Mouse (Mus musculus): ENCODE data around the gene Syngr2. TPM values are rescaled to one million over a fixed set of nuclear protein-coding genes. Genes with fewer than 3 reads are reported as not detected.

Gene Syngr2
- polyA plus RNA-seq, 1 experiment from 2014 or later = 145 TPM

DNA sequence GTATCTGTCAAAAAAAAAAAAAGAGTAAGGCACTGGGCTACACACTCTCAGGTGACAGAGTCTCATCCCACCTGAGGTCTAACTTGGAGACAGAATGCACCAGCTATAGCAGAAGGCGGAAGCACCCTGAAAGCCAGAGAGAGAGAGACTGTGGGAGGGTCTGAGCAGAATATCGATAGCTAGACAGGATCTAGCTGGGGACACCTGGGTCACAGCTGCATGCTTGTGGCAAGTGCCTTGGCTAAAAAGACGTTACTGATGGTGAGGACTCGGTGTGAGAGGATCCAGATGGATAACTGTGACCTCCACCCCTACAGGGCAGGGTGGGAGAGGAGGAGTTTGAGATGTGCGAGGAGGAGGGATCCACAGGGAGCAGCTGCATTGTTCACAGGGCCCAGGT is 12.5 kb upstream of the Syngr2 start:
- H3K4me1 ChIP-seq (replicated peaks; ENCODE audit: control insufficient read depth, insufficient read depth, low read length) = peaks cover 26% of the 10 kb centered on the region
- no peaks in the 10 kb centered on the region for H3K36me3 ChIP-seq (ENCODE audit: control insufficient read depth, insufficient read depth, low read length)
- 39% methylated on average over 5 of the region's 5 CpGs for WGBS
- no peaks in the 10 kb centered on the region for H3K9me3 ChIP-seq (ENCODE audit: control insufficient read depth, low read length)
- no peak overlapping the region for H3K27ac ChIP-seq (ENCODE audit: low read depth)
- H3K4me2 ChIP-seq (ENCODE audit: low read length) = no peak overlapping the region
- H3K9ac ChIP-seq (ENCODE audit: low read length) = no peak overlapping the region
- ATAC-seq (replicated peaks; ENCODE audit: low FRiP score, low TSS enrichment, low read depth) = no peak
- DNase-seq (ENCODE audit: low spot score) = no peak
- no peaks in the 10 kb centered on the region for H3K27me3 ChIP-seq (replicated peaks; ENCODE audit: control insufficient read depth, insufficient read depth, low read length)
- no peak overlapping the region for H3K4me3 ChIP-seq (ENCODE audit: low read depth, low read length)

DNA sequence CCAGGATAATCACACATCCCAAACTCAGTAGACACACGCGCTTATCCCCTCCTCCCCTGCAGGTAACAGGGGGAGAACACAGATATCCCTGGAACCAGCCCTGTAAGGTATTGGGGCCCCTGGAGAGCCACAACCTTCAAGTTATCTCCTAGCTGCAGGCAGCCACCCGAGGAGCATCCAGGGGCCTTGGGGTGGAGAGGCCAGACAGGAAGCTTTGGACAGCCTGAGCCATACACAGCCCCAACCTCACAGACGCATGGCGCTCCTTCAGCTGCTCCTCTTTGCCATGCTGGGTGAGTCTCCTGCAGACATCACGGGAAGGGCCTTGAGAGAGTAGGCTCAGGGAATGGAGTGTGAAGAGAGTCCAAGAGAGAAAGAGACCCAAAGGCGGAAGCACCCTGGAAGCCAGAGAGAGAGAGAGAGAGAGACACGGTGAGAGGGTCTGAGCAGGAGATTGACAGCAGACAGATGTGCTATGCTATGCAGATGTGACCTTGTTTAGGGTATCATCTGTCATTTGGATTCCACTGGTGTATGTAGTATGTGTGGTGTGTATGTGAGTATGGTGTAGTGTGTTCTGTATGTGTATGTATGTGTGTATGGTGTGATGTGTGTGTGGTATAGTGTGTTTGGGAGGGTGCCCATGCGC is 11.8 kb upstream of the Syngr2 start, which contains the start of gene 6030468B19Rik:
Gene 6030468B19Rik (plus strand): TSS at position 150 of the 649 bp plus-strand sequence.
- no peak within 1 kb of the TSS for H3K4me3 ChIP-seq (ENCODE audit: low read depth, low read length)
- no peaks in the 10 kb centered on the region for H3K36me3 ChIP-seq (ENCODE audit: control insufficient read depth, insufficient read depth, low read length)
- DNase-seq (ENCODE audit: low spot score) (no peak), ATAC-seq (replicated peaks; ENCODE audit: low FRiP score, low TSS enrichment, low read depth) (no peak)
- H3K4me2 ChIP-seq (ENCODE audit: low read length) = no peak within 1 kb of the TSS
- no peak within 1 kb of the TSS for H3K27ac ChIP-seq (ENCODE audit: low read depth)
- WGBS = 52% methylated on average over 9 of the region's 9 CpGs
- H3K27me3 ChIP-seq (replicated peaks; ENCODE audit: control insufficient read depth, insufficient read depth, low read length) = no peaks in the 10 kb centered on the region
- H3K9me3 ChIP-seq (ENCODE audit: control insufficient read depth, low read length) = no peaks in the 10 kb centered on the region
- no peak within 1 kb of the TSS for H3K9ac ChIP-seq (ENCODE audit: low read length)
- H3K4me1 ChIP-seq (replicated peaks; ENCODE audit: control insufficient read depth, insufficient read depth, low read length) = peaks cover 20% of the 10 kb centered on the region

GRCm38 (mm10) chr11:117798160-117798541 is 11.3 kb upstream of the Syngr2 start:
- Histone ChIP-seq H3K27ac (ENCODE audit: low read depth) (no peak overlapping the region), H3K9me3 (ENCODE audit: control insufficient read depth, low read length) (no peaks in the 10 kb centered on the region), H3K27me3 (replicated peaks; ENCODE audit: control insufficient read depth, insufficient read depth, low read length) (no peaks in the 10 kb centered on the region), H3K4me3 (ENCODE audit: low read depth, low read length) (no peak overlapping the region), H3K4me1 (replicated peaks; ENCODE audit: control insufficient read depth, insufficient read depth, low read length) (peaks cover 19% of the 10 kb centered on the region), H3K4me2 (ENCODE audit: low read length) (no peak overlapping the region), H3K36me3 (ENCODE audit: control insufficient read depth, insufficient read depth, low read length) (no peaks in the 10 kb centered on the region), H3K9ac (ENCODE audit: low read length) (no peak overlapping the region)
- no peak for DNase-seq (ENCODE audit: low spot score)
- peak; percentile 53; the same call in 1 of the 2 replicates for ATAC-seq (replicated peaks; ENCODE audit: low FRiP score, low TSS enrichment, low read depth)
- WGBS = 26% methylated on average over 2 of the region's 2 CpGs

DNA sequence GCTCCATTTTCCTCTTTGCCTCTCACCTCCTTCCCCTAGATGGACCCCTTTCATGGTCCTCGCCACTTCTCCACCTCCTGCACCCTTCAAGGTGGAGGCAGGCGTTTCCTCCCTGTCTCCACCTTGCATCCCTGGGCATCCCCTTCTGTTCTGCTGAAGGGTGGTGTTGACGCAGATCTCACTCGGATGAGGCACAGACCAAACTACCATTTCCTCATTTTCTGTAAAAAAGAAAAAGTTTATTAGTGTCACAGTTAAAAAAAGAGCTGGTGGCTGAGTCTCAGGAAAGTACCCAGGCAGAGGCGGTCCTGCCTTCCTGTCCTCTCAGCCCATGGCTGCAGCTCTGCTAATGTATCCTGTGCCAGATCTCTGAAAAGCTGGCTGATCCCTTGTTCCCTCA is 10.3 kb upstream of the Syngr2 start:
- H3K4me1 ChIP-seq (replicated peaks; ENCODE audit: control insufficient read depth, insufficient read depth, low read length) = peaks cover 19% of the 10 kb centered on the region
- WGBS = 64% methylated on average over 5 of the region's 5 CpGs
- no peaks in the 10 kb centered on the region for H3K27me3 ChIP-seq (replicated peaks; ENCODE audit: control insufficient read depth, insufficient read depth, low read length)
- no peak overlapping the region for H3K4me3 ChIP-seq (ENCODE audit: low read depth, low read length)
- no peak overlapping the region for H3K27ac ChIP-seq (ENCODE audit: low read depth)
- DNase-seq (ENCODE audit: low spot score) (no peak), ATAC-seq (replicated peaks; ENCODE audit: low FRiP score, low TSS enrichment, low read depth) (no peak)
- no peak overlapping the region for H3K4me2 ChIP-seq (ENCODE audit: low read length)
- H3K9ac ChIP-seq (ENCODE audit: low read length) = no peak overlapping the region
- H3K9me3 ChIP-seq (ENCODE audit: control insufficient read depth, low read length) = no peaks in the 10 kb centered on the region
- no peaks in the 10 kb centered on the region for H3K36me3 ChIP-seq (ENCODE audit: control insufficient read depth, insufficient read depth, low read length)

- WGBS = 90% methylated on average over 7 of the region's 7 CpGs
- no peaks in the 10 kb centered on the region for H3K9me3 ChIP-seq (ENCODE audit: control insufficient read depth, low read length)
- no peak overlapping the region for H3K4me2 ChIP-seq (ENCODE audit: low read length)
Measured at GRCm38 (mm10) chr11:117800038-117800437, 9.4 kb upstream of the Syngr2 start.

DNA sequence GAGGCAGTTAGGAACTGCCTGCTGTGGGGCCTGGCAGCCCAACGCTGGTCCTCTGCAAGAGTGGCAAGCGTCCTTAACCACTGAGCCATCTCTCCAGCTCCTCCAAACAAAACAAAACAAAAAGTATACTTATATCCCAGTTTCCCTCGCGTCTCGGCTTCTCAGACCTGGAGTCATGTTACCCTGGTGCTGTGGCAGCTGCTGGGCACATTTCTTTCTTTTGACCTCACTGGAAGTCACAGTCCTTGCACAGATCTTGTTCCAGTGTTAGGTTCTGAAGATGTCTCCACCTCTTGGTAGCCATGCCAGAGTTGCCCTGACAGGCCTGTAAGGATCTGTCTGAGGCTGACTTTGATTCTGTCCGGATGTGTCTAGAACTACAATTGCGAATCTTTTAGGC is 7.8 kb upstream of the Syngr2 start:
- H3K4me3 ChIP-seq (ENCODE audit: low read depth, low read length) = no peak overlapping the region
- no peak overlapping the region for H3K4me2 ChIP-seq (ENCODE audit: low read length)
- DNase-seq (ENCODE audit: low spot score) (no peak), ATAC-seq (replicated peaks; ENCODE audit: low FRiP score, low TSS enrichment, low read depth) (no peak)
- H3K27ac ChIP-seq (ENCODE audit: low read depth) = no peak overlapping the region
- H3K9ac ChIP-seq (ENCODE audit: low read length) = no peak overlapping the region
- WGBS = 66% methylated on average over 7 of the region's 7 CpGs
- H3K9me3 ChIP-seq (ENCODE audit: control insufficient read depth, low read length) = no peaks in the 10 kb centered on the region
- H3K36me3 ChIP-seq (ENCODE audit: control insufficient read depth, insufficient read depth, low read length) = no peaks in the 10 kb centered on the region
- H3K4me1 ChIP-seq (replicated peaks; ENCODE audit: control insufficient read depth, insufficient read depth, low read length) = peaks cover 19% of the 10 kb centered on the region
- no peaks in the 10 kb centered on the region for H3K27me3 ChIP-seq (replicated peaks; ENCODE audit: control insufficient read depth, insufficient read depth, low read length)

More at GRCm38 (mm10) chr11:117800038-117800437, 9.4 kb upstream of the Syngr2 start:
- H3K36me3 ChIP-seq (ENCODE audit: control insufficient read depth, insufficient read depth, low read length) = no peaks in the 10 kb centered on the region
- ATAC-seq (replicated peaks; ENCODE audit: low FRiP score, low TSS enrichment, low read depth) = no peak
- DNase-seq (ENCODE audit: low spot score) = no peak
- no peaks in the 10 kb centered on the region for H3K27me3 ChIP-seq (replicated peaks; ENCODE audit: control insufficient read depth, insufficient read depth, low read length)
- H3K9ac ChIP-seq (ENCODE audit: low read length) = no peak overlapping the region
- H3K4me1 ChIP-seq (replicated peaks; ENCODE audit: control insufficient read depth, insufficient read depth, low read length) = peaks cover 19% of the 10 kb centered on the region
- no peak overlapping the region for H3K27ac ChIP-seq (ENCODE audit: low read depth)
- no peak overlapping the region for H3K4me3 ChIP-seq (ENCODE audit: low read depth, low read length)

DNA sequence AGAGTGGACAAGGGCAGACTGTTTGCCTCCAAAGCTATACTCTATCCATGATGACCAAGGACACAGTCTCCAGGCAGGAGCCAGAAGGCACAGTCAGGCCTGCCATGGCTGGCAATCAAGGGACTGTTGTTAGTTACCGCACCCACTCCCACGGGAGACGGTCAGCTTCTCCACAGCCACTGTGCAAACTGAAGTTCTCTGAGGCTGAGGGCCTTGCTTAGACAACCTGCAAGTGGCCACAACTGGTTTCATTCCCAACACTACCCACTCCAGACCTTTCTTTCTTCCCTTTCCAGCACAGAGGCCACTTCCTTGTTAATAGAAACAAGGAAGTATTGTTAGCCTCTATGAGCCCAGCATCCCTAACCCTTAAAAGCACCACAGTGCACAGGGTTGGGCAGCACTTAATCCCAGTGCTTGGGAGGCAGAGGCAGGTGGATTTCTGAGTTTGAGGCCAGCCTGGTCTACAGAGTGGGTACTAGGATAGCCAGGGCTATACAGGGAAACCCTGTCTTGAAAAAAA is 6.2 kb upstream of the Syngr2 start:
- WGBS = 78% methylated on average over 3 of the region's 3 CpGs
- Histone ChIP-seq H3K4me2 (ENCODE audit: low read length) (no peak overlapping the region), H3K9me3 (ENCODE audit: control insufficient read depth, low read length) (no peaks in the 10 kb centered on the region), H3K4me1 (replicated peaks; ENCODE audit: control insufficient read depth, insufficient read depth, low read length) (peaks cover 9% of the 10 kb centered on the region), H3K4me3 (ENCODE audit: low read depth, low read length) (no peak overlapping the region), H3K9ac (ENCODE audit: low read length) (no peak overlapping the region), H3K27ac (ENCODE audit: low read depth) (no peak overlapping the region), H3K27me3 (replicated peaks; ENCODE audit: control insufficient read depth, insufficient read depth, low read length) (no peaks in the 10 kb centered on the region), H3K36me3 (ENCODE audit: control insufficient read depth, insufficient read depth, low read length) (no peaks in the 10 kb centered on the region)
- ATAC-seq (replicated peaks; ENCODE audit: low FRiP score, low TSS enrichment, low read depth) (no peak), DNase-seq (ENCODE audit: low spot score) (no peak)

DNA sequence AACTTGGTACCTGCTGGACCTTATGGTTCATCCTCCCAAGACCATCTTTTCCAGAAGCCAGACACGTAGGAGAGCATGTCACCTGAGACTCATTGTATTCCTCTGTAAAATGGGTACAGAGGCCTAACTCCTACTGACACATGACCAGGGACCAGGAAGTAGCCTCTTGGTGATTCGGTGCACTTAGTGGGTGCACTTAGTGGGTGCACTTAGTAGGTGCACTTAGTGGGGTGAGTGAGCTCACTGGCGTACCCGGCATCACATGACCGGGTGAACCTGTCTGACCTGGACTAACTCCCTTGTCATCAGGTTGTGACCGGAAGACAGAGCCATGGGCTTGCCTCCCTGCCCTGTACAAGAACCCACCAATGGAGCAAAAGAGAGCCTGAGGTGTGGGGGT is 2.7 kb upstream of the Syngr2 start:
- Histone ChIP-seq H3K36me3 (ENCODE audit: control insufficient read depth, insufficient read depth, low read length) (no peaks in the 10 kb centered on the region), H3K4me2 (ENCODE audit: low read length) (no peak overlapping the region), H3K9me3 (ENCODE audit: control insufficient read depth, low read length) (no peaks in the 10 kb centered on the region), H3K27me3 (replicated peaks; ENCODE audit: control insufficient read depth, insufficient read depth, low read length) (no peaks in the 10 kb centered on the region), H3K9ac (ENCODE audit: low read length) (no peak overlapping the region), H3K4me3 (ENCODE audit: low read depth, low read length) (no peak overlapping the region), H3K27ac (ENCODE audit: low read depth) (no peak overlapping the region), H3K4me1 (replicated peaks; ENCODE audit: control insufficient read depth, insufficient read depth, low read length) (peaks cover 7% of the 10 kb centered on the region)
- ATAC-seq (replicated peaks; ENCODE audit: low FRiP score, low TSS enrichment, low read depth) = no peak
- 92% methylated on average over 6 of the region's 6 CpGs for whole genome bisulfite sequencing
- DNase-seq (ENCODE audit: low spot score) = no peak
